Mouse (Mus musculus) E14TG2a.4 (cell line): ENCODE results near the gene Rhebl1.

Experiments
- H3K27me3 ChIP-seq: 2 replicates; pipeline ENCODE4 v1.6.1; 2014; ENCODE audit warnings: low read length, control low read depth; ENCODE audit not compliant: insufficient read depth
- H3K36me3 ChIP-seq: 2 replicates; pipeline ENCODE4 v1.6.1; 2014; ENCODE audit warnings: low read length, control low read depth; ENCODE audit not compliant: insufficient read depth
- H3K4me1 ChIP-seq: replicated peaks from 2 replicates; pipeline ENCODE4 v1.6.1; 2014; ENCODE audit warnings: low read depth, low read length, control low read depth
- H3K4me3 ChIP-seq: replicated peaks from 2 replicates; pipeline ENCODE4 v1.5.1; 2014; ENCODE audit warnings: mild to moderate bottlenecking, low read length
- H3K9me3 ChIP-seq: 2 replicates; pipeline ENCODE4 v1.6.1; 2014; ENCODE audit warnings: low read length, control low read depth
- CTCF ChIP-seq: conservative IDR thresholded peaks from 2 replicates; pipeline ENCODE4 v1.5.1; 2014; ENCODE audit warnings: low read length
- NANOG ChIP-seq: IDR thresholded peaks from 2 replicates; pipeline ENCODE4 v1.6.1; 2014; ENCODE audit warnings: borderline replicate concordance, low read length, mixed read lengths
- POU5F1 ChIP-seq: IDR thresholded peaks from 2 replicates; pipeline ENCODE4 v1.6.1; 2014; ENCODE audit warnings: low read length, borderline replicate concordance

The Rhebl1 gene

DNA sequence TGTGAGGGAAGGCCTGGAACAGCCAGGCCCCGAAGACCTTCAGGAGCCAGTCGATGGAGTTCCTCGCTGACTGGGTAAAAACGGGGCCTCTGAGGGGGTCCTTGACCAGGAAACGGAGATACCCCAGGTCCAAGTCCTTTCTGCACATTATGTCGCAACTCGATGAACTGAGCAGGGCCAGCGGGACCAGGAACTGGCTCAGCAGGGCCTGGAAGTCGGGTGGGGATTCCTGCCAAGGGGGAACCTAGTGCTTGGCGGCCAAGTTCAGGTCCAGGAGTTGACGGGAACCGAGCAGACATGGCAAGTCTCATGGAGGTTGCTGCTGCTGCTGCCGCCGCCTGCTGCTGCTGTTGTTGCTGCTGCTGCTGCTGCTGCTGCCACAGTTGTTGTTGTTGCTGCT is 43.7 kb downstream of the Rhebl1 start:
- Histone ChIP-seq H3K36me3 (peaks cover 100% of the 10 kb centered on the region), H3K9me3 (no peaks in the 10 kb centered on the region), H3K4me3 (no peak overlapping the region), H3K4me1 (peaks cover 62% of the 10 kb centered on the region), H3K27me3 (no peaks in the 10 kb centered on the region)
- no peak for TF ChIP-seq CTCF

DNA sequence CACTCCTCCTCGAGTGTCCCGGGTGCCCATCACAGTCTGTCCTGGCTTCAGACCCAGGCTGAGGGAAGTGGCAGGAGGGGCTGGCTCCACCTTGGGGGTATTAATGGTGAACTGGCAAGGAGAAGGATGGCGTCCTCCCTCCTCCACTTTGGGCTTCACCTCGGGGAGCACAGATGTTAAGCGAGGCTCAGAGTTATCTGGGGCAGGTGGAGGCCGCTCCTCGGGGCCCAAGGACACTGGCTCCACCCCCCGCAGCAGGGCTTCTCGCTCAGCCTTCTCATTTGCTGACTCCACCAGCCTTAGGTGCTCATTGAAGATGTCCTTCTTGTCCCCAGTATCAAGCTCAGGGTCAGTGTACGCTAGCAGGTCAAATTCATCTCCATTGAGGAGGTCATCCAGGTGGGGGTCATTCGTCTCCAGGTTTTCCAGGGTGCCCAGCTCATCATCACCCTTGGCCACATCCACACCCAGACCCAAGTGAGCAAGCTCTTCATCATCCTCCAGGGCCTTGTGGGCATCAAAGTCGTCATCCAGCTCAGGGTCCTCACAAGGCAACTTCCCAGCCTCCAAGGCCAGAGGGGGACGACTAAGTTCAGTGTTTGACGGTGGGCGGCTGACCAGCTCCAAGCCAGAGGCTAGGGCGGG is 44.3 kb downstream of the Rhebl1 start:
- Histone ChIP-seq H3K4me1 (peaks cover 59% of the 10 kb centered on the region), H3K36me3 (peaks cover 100% of the 10 kb centered on the region)
- TF ChIP-seq NANOG: no peak
- TF ChIP-seq CTCF: no peak
- no peak for TF ChIP-seq POU5F1

DNA sequence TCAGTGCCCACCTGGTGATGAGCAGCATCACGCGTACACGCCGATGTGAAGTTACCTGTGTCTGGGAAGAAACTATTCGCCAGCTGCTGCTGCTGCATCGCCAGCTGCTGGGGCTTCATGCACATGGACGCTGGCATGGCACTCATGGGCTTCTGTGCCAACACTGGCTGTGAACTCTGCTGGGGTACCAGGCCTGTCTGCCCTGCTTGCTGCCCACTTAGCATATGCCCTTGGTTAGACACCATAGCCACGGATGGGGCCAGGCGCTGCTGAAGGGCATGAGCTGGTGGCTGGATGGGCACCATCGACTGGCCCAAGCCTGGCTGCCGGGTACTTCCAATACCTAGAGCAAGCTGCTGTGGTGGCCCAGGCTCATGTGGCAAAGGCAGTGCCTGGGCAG is 45.2 kb downstream of the Rhebl1 start:
- peaks cover 100% of the 10 kb centered on the region for H3K36me3 ChIP-seq
- H3K4me1 ChIP-seq: peaks cover 51% of the 10 kb centered on the region
- TF ChIP-seq CTCF (no peak), NANOG (no peak), POU5F1 (no peak)

More for the DNA sequence above, 44.3 kb downstream of the Rhebl1 start:
- Histone ChIP-seq H3K9me3 (no peaks in the 10 kb centered on the region), H3K27me3 (no peaks in the 10 kb centered on the region), H3K4me3 (no peak overlapping the region)

DNA sequence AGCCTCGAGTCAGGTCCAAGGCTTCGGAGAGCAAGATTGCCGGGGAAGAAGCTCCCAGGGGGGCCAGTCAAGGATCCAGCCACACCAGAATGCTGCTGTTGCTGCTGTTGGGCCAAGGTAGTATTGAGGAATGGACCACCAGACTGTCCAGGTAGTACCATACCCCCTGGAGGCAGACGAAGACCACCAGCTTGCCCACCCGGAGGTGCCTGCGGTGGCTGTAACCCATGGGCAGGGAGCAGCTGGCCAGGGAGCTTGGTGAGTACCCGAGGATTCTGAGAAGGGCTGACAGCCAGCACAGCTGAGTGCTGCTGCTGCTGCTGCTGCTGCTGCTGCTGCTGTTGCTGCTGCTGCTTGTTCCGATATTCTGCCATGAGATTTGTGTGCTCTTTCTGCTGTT is 48.2 kb downstream of the Rhebl1 start:
- no peak overlapping the region for H3K4me3 ChIP-seq
- H3K36me3 ChIP-seq: peaks cover 100% of the 10 kb centered on the region
- no peaks in the 10 kb centered on the region for H3K9me3 ChIP-seq
- peaks cover 36% of the 10 kb centered on the region for H3K4me1 ChIP-seq
- H3K27me3 ChIP-seq: no peaks in the 10 kb centered on the region
- TF ChIP-seq POU5F1: no peak
- TF ChIP-seq CTCF: no peak
- no peak for TF ChIP-seq NANOG

More for the DNA sequence above, 45.2 kb downstream of the Rhebl1 start:
- Histone ChIP-seq H3K4me3 (no peak overlapping the region), H3K9me3 (no peaks in the 10 kb centered on the region), H3K27me3 (no peaks in the 10 kb centered on the region)

DNA sequence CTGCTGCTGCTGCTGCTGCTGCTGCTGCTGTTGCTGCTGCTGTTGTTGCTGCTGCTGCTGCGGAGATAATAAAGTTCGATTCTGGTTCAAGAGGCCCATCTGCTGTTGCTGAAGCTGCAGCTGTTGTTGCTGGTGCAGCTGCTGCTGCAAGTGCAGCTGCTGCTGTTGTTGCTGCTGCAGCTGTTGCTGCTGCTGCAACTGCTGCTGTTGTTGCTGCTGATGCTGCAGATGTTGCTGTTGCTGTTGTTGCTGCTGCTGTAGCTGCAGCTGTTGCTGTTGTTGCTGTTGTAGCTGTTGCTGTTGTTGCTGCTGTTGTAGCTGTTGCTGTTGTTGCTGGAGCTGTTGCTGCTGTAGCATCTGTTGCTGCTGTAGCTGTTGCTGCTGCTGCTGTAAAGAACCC is 49.2 kb downstream of the Rhebl1 start:
- H3K4me3 ChIP-seq: no peak overlapping the region
- TF ChIP-seq POU5F1 (no peak), CTCF (no peak), NANOG (no peak)
- no peaks in the 10 kb centered on the region for H3K27me3 ChIP-seq
- peaks cover 100% of the 10 kb centered on the region for H3K36me3 ChIP-seq
- peaks cover 36% of the 10 kb centered on the region for H3K4me1 ChIP-seq
- no peaks in the 10 kb centered on the region for H3K9me3 ChIP-seq

DNA sequence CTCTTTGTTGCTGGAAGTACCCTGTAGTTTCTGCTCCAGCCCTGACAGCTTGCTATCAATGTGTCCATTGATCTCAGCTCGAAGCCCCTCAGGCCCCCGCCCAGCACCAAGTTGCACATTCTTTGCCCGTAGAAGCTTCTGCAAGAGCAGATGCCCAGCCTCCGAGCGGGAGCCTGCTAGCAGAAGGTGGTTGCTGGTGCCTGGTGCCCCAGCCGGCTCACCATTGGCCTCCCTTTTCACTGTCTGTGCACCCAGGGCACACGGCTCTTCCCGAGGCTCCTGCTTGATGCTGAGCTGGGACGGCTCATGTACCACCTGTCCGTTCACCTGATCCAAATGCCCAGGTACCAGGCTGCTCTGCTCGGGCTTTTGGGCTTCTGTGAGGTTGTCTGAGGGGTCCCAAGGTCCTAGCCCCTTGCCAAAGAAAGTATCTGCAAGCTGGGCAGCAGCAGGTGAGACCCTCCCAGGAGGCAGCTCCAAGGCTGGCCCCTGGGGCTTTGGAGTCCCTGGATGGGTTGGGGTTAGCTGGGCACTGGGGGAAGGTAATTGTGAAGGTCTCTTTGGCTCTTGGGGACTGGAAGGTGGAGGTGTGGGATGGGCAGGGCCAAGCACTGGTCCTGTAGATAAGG is 50.6 kb downstream of the Rhebl1 start:
- TF ChIP-seq CTCF (no peak), POU5F1 (no peak), NANOG (no peak)
- Histone ChIP-seq H3K9me3 (no peaks in the 10 kb centered on the region), H3K27me3 (no peaks in the 10 kb centered on the region), H3K4me3 (no peak overlapping the region), H3K4me1 (peaks cover 49% of the 10 kb centered on the region), H3K36me3 (peaks cover 100% of the 10 kb centered on the region)

DNA sequence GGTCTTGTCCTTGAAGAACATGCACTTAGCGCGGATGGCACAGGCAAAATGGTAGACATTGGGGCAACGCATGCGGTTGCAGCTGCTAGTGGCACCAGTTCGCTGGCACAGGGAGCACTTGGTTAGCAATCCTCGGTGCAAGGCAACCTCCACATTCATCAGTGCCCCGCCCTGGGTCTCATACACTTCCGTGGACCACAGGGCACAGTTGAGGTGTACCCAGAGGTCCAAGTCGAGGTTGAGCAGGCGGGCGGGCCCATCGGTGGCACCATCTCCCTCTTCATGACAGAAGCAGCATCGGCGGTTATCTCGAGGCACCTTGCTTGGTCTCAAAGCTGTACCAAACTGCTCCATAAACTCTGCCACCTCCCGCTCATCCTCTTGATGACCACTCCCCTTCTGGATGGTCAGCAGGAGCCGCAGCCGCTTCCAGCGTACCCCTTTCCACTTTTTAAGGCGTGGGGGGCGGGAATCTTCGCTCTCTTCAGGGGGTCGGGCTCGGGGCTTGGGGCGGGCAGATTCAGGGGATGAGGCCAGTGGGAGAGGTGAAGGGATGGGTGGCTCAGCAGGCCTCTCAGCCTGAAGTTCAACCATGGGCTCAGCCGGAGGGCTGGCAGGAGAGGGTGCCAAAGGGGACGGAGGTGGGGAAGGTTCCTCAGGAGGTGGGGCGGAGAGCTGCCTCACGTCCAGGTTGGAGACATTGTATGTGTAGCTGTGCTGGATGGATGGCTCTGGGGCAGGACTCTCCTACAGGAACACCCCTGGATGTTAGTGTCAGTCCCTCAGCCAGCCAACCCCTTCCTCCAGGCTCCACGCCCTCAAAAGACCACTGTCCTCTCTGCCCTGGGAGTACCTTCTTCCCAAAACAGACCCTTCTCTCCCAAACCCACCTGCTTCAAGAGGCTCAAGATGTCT is 54.4 kb downstream of the Rhebl1 start:
- H3K9me3 ChIP-seq: no peaks in the 10 kb centered on the region
- no peaks in the 10 kb centered on the region for H3K27me3 ChIP-seq
- no peak for TF ChIP-seq POU5F1
- no peak for TF ChIP-seq NANOG
- no peak for TF ChIP-seq CTCF
- peak overlapping the region; percentile 51 for H3K4me3 ChIP-seq
- peaks cover 100% of the 10 kb centered on the region for H3K36me3 ChIP-seq
- peaks cover 60% of the 10 kb centered on the region for H3K4me1 ChIP-seq

DNA sequence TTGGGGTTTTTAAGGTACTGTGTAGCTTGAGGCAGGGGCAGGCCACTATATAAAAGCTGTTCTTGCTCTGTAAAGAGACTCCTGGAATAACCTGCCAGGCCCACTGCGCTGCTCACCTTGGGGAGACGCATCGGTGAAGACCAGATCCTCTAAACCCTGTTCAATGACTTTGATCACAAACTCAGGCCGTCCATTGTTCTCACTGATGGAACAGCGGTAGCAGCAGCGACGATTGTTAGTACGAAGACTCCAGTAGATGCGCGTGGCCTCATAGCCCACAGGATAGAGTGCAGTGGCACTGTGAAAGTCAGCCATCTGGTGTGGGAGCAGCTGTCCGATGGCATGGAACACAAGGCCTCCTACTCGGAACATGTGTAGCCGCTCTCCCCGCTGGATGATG is 55.2 kb downstream of the Rhebl1 start:
- TF ChIP-seq POU5F1 (no peak), CTCF (no peak)

More for the DNA sequence above, 55.2 kb downstream of the Rhebl1 start:
- Histone ChIP-seq H3K9me3 (no peaks in the 10 kb centered on the region), H3K4me1 (peaks cover 68% of the 10 kb centered on the region), H3K4me3 (peak overlapping the region; percentile 51), H3K36me3 (peaks cover 100% of the 10 kb centered on the region), H3K27me3 (no peaks in the 10 kb centered on the region)
